Mouse (Mus musculus) MEL (cell line): Measurements from ENCODE around the gene Naa50. TPM values are rescaled to one million over a fixed set of nuclear protein-coding genes. Genes with fewer than 3 reads are reported as not detected.

ENCODE experiments used
- DNase-seq: peaks from one replicate; pipeline ENCODE4 v3.0.0; 2011; ENCODE audit warnings: low read depth, low spot score
- H3K27ac ChIP-seq: 2 replicates; pipeline ENCODE4 v1.5.1; 2012; ENCODE audit warnings: low read depth, mild to moderate bottlenecking, control low read depth, low read length, moderate library complexity; ENCODE audit not compliant: control insufficient read depth
- H3K27me3 ChIP-seq, 2 experiments: fragments of 150-350 bp in 1 of 2; sonication (generic) in 1 of 2; 2 replicates each; pipeline ENCODE4 v1.6.1; 2012; ENCODE audit warnings: low read length in 2 of 2, mild to moderate bottlenecking in 2 of 2, improper control_type of control experiment in 1 of 2, moderate library complexity in 1 of 2; ENCODE audit not compliant: insufficient read depth in 2 of 2, control insufficient read depth in 1 of 2
- H3K36me3 ChIP-seq, 2 experiments: 2 replicates each; pipeline ENCODE4 v1.6.1; 2012 to 2014; ENCODE audit warnings: low read length in 2 of 2, improper control_type of control experiment in 1 of 2, inconsistent platforms in 1 of 2, mild to moderate bottlenecking in 1 of 2; ENCODE audit not compliant: insufficient read depth in 2 of 2, control insufficient read depth in 1 of 2
- H3K4me1 ChIP-seq, 2 experiments: fragments of 150-350 bp in 1 of 2; sonication (generic) in 1 of 2; 2 replicates each; pipeline ENCODE4 v1.6.1; 2012; ENCODE audit warnings: low read length in 2 of 2, improper control_type of control experiment in 1 of 2, mild to moderate bottlenecking in 1 of 2; ENCODE audit not compliant: insufficient read depth in 2 of 2, control insufficient read depth in 1 of 2
- H3K4me3 ChIP-seq, 2 experiments: fragments of 150-350 bp in 1 of 2; sonication (generic) in 1 of 2; 2 replicates each; pipeline ENCODE4 v1.5.1; 2012; ENCODE audit warnings: low read depth in 2 of 2, low read length in 2 of 2, mild to moderate bottlenecking in 2 of 2, moderate library complexity in 2 of 2, control low read depth in 1 of 2, improper control_type of control experiment in 1 of 2; ENCODE audit not compliant: control insufficient read depth in 1 of 2, insufficient read depth in 1 of 2
- H3K79me2 ChIP-seq: 2 replicates; pipeline ENCODE4 v1.6.1; 2012; ENCODE audit warnings: mild to moderate bottlenecking, low read length, moderate library complexity; ENCODE audit not compliant: control insufficient read depth, poor library complexity, insufficient read depth
- H3K9ac ChIP-seq: 2 replicates; pipeline ENCODE4 v1.6.1; 2012; ENCODE audit warnings: low read depth, mild to moderate bottlenecking, control low read depth, low read length, moderate library complexity; ENCODE audit not compliant: control insufficient read depth, poor library complexity, severe bottlenecking
- H3K9me3 ChIP-seq: fragments of 150-350 bp; sonication (generic); replicated peaks from 2 replicates; pipeline ENCODE4 v1.6.1; 2012; ENCODE audit warnings: mild to moderate bottlenecking, low read length, improper control_type of control experiment, moderate library complexity; ENCODE audit not compliant: insufficient read depth
- BHLHE40 ChIP-seq: IDR thresholded peaks from 2 replicates; pipeline ENCODE4 v1.6.1; 2012; ENCODE audit warnings: low read depth, mild to moderate bottlenecking, inconsistent platforms, low read length, improper control_type of control experiment, borderline replicate concordance
- CHD1 ChIP-seq: IDR thresholded peaks from 2 replicates; pipeline ENCODE4 v1.6.1; 2012; ENCODE audit warnings: low read depth, mild to moderate bottlenecking, inconsistent platforms, low read length, improper control_type of control experiment
- CHD2 ChIP-seq: IDR thresholded peaks from 2 replicates; pipeline ENCODE4 v1.6.1; 2011; ENCODE audit warnings: low read length, improper control_type of control experiment
- CTCF ChIP-seq, 3 experiments: IDR thresholded peaks in 2 of 3; conservative IDR thresholded peaks in 1 of 3; 2 replicates each; pipeline ENCODE4 v1.5.1; 2011 to 2012; ENCODE audit warnings: low read length in 3 of 3, low read depth in 2 of 3, mild to moderate bottlenecking in 2 of 3, improper control_type of control experiment in 1 of 3, inconsistent platforms in 1 of 3, mixed read lengths in 1 of 3, moderate library complexity in 1 of 3; ENCODE audit not compliant: control insufficient read depth in 1 of 3, insufficient read depth in 1 of 3, poor library complexity in 1 of 3, severe bottlenecking in 1 of 3
- E2F4 ChIP-seq: IDR thresholded peaks from 2 replicates; pipeline ENCODE4 v1.6.1; 2011; ENCODE audit warnings: low read depth, low read length, improper control_type of control experiment, borderline replicate concordance
- ELF1 ChIP-seq: IDR thresholded peaks from 2 replicates; pipeline ENCODE4 v1.6.1; 2014; ENCODE audit warnings: low read depth, mild to moderate bottlenecking, inconsistent platforms, low read length, improper control_type of control experiment, moderate library complexity
- EP300 ChIP-seq, 2 experiments: IDR thresholded peaks; 2 replicates each; pipeline ENCODE4 v1.6.1; 2011; ENCODE audit warnings: improper control_type of control experiment in 2 of 2, low read length in 2 of 2, low read depth in 1 of 2, mild to moderate bottlenecking in 1 of 2
- ETS1 ChIP-seq: IDR thresholded peaks from 2 replicates; pipeline ENCODE4 v1.6.1; 2012; ENCODE audit warnings: low read depth, mild to moderate bottlenecking, inconsistent platforms, low read length, improper control_type of control experiment, moderate library complexity
- GABPA ChIP-seq: IDR thresholded peaks from 2 replicates; pipeline ENCODE4 v1.6.1; 2012; ENCODE audit warnings: low read depth, mild to moderate bottlenecking, inconsistent platforms, low read length, improper control_type of control experiment, moderate library complexity
- GATA1 ChIP-seq: IDR thresholded peaks from 2 replicates; pipeline ENCODE4 v1.6.1; 2011; ENCODE audit warnings: low read depth, low read length, improper control_type of control experiment
- HCFC1 ChIP-seq: IDR thresholded peaks from 2 replicates; pipeline ENCODE4 v1.6.1; 2012; ENCODE audit warnings: low read depth, mild to moderate bottlenecking, inconsistent platforms, low read length, improper control_type of control experiment, moderate library complexity
- JUND ChIP-seq: IDR thresholded peaks from 2 replicates; pipeline ENCODE4 v1.6.1; 2011; ENCODE audit warnings: low read depth, mild to moderate bottlenecking, improper control_type of control experiment, low read length
- KAT2A ChIP-seq: conservative IDR thresholded peaks from 2 replicates; pipeline ENCODE4 v1.6.1; 2012; ENCODE audit warnings: low read depth, low read length, improper control_type of control experiment, inconsistent platforms
- MAFK ChIP-seq: IDR thresholded peaks from 2 replicates; pipeline ENCODE4 v1.6.1; 2011; ENCODE audit warnings: low read depth, mild to moderate bottlenecking, low read length, improper control_type of control experiment, borderline replicate concordance
- MAX ChIP-seq: IDR thresholded peaks from 2 replicates; pipeline ENCODE4 v1.6.1; 2011; ENCODE audit warnings: low read length, improper control_type of control experiment
- MAZ ChIP-seq: IDR thresholded peaks from 2 replicates; pipeline ENCODE4 v1.6.1; 2012; ENCODE audit warnings: low read depth, mild to moderate bottlenecking, inconsistent platforms, low read length, improper control_type of control experiment
- MEF2A ChIP-seq: IDR thresholded peaks from 2 replicates; pipeline ENCODE4 v1.6.1; 2014; ENCODE audit warnings: low read depth, mild to moderate bottlenecking, inconsistent platforms, low read length, improper control_type of control experiment; ENCODE audit not compliant: poor library complexity, insufficient replicate concordance, severe bottlenecking; ENCODE audit errors: extremely low read depth
- MXI1 ChIP-seq: IDR thresholded peaks from 2 replicates; pipeline ENCODE4 v1.6.1; 2011; ENCODE audit warnings: mild to moderate bottlenecking, low read depth, low read length, improper control_type of control experiment
- MYB ChIP-seq: IDR thresholded peaks from 2 replicates; pipeline ENCODE4 v1.6.1; 2011; ENCODE audit warnings: mild to moderate bottlenecking, low read depth, low read length, improper control_type of control experiment
- MYC ChIP-seq: IDR thresholded peaks from 2 replicates; pipeline ENCODE4 v1.6.1; 2011; ENCODE audit warnings: low read depth, mild to moderate bottlenecking, low read length, improper control_type of control experiment, moderate library complexity
- NELFE ChIP-seq: IDR thresholded peaks from 2 replicates; pipeline ENCODE4 v1.6.1; 2011; ENCODE audit warnings: low read depth, low read length, improper control_type of control experiment
- NRF1 ChIP-seq: IDR thresholded peaks from 2 replicates; pipeline ENCODE4 v1.6.1; 2014; ENCODE audit warnings: low read depth, mild to moderate bottlenecking, inconsistent platforms, low read length, improper control_type of control experiment, moderate library complexity; ENCODE audit not compliant: poor library complexity, insufficient read depth, severe bottlenecking
- POLR2A ChIP-seq, 2 experiments: IDR thresholded peaks; 2 replicates each; pipeline ENCODE4 v1.6.1; 2011 to 2012; ENCODE audit warnings: low read length in 2 of 2, mild to moderate bottlenecking in 2 of 2, control low read depth in 1 of 2, improper control_type of control experiment in 1 of 2, low read depth in 1 of 2, moderate library complexity in 1 of 2; ENCODE audit not compliant: control insufficient read depth in 1 of 2, insufficient read depth in 1 of 2, poor library complexity in 1 of 2
- POLR2AphosphoS5 ChIP-seq: IDR thresholded peaks from 2 replicates; pipeline ENCODE4 v1.6.1; 2012; ENCODE audit warnings: low read depth, borderline replicate concordance, mild to moderate bottlenecking, inconsistent platforms, low read length, moderate library complexity, mixed read lengths
- RAD21 ChIP-seq: IDR thresholded peaks from 2 replicates; pipeline ENCODE4 v1.6.1; 2011; ENCODE audit warnings: mild to moderate bottlenecking, low read depth, low read length, improper control_type of control experiment
- SIN3A ChIP-seq: IDR thresholded peaks from 2 replicates; pipeline ENCODE4 v1.6.1; 2012; ENCODE audit warnings: low read length, improper control_type of control experiment, inconsistent platforms
- SMC3 ChIP-seq: IDR thresholded peaks from 2 replicates; pipeline ENCODE4 v1.6.1; 2011; ENCODE audit warnings: low read depth, low read length, improper control_type of control experiment
- TAL1 ChIP-seq: IDR thresholded peaks from 2 replicates; pipeline ENCODE4 v1.6.1; 2012; ENCODE audit warnings: mild to moderate bottlenecking, inconsistent platforms, low read length, moderate library complexity, mixed read lengths
- TBP ChIP-seq: IDR thresholded peaks from 2 replicates; pipeline ENCODE4 v1.8.0; 2011; ENCODE audit warnings: low read depth, low read length, improper control_type of control experiment
- TCF12 ChIP-seq: IDR thresholded peaks from 2 replicates; pipeline ENCODE4 v1.6.1; 2014; ENCODE audit warnings: low read depth, mild to moderate bottlenecking, inconsistent platforms, low read length, improper control_type of control experiment, moderate library complexity
- UBTF ChIP-seq: IDR thresholded peaks from 2 replicates; pipeline ENCODE4 v1.6.1; 2012; ENCODE audit warnings: low read depth, mild to moderate bottlenecking, inconsistent platforms, low read length, improper control_type of control experiment, moderate library complexity, borderline replicate concordance; ENCODE audit not compliant: insufficient read depth
- USF2 ChIP-seq, 2 experiments: IDR thresholded peaks; 2 replicates each; pipeline ENCODE4 v1.6.1; 2011 to 2012; ENCODE audit warnings: improper control_type of control experiment in 2 of 2, low read length in 2 of 2, borderline replicate concordance in 1 of 2, inconsistent platforms in 1 of 2, low read depth in 1 of 2, mild to moderate bottlenecking in 1 of 2; ENCODE audit not compliant: insufficient read depth in 1 of 2
- ZC3H11A ChIP-seq: IDR thresholded peaks from 2 replicates; pipeline ENCODE4 v1.6.1; 2012; ENCODE audit warnings: low read depth, mild to moderate bottlenecking, inconsistent platforms, low read length, improper control_type of control experiment
- ZKSCAN1 ChIP-seq: IDR thresholded peaks from 2 replicates; pipeline ENCODE4 v1.6.1; 2012; ENCODE audit warnings: low read depth, mild to moderate bottlenecking, inconsistent platforms, low read length, improper control_type of control experiment, moderate library complexity
- ZMIZ1 ChIP-seq: IDR thresholded peaks from 2 replicates; pipeline ENCODE4 v1.6.1; 2012; ENCODE audit warnings: low read depth, mild to moderate bottlenecking, inconsistent platforms, low read length, improper control_type of control experiment, moderate library complexity
- ZNF384 ChIP-seq: IDR thresholded peaks from 2 replicates; pipeline ENCODE4 v1.6.1; 2012; ENCODE audit warnings: low read depth, mild to moderate bottlenecking, inconsistent platforms, low read length, improper control_type of control experiment
- polyA plus RNA-seq, 2 experiments: library from polyadenylated mRNA; stranded (reverse) in 1 of 2; unstranded in 1 of 2; fragments of >175 nt in 1 of 2; fragments of >200 nt in 1 of 2; gene quantifications; 2 replicates each; pipeline versions ENCODE4 v1.2.1 to v1.2.4; 2012; ENCODE audit warnings: low replicate concordance in 2 of 2, low read depth in 1 of 2; ENCODE audit not compliant: insufficient read length in 2 of 2, insufficient read depth in 1 of 2, missing spikeins in 1 of 2
- total RNA-seq: library from RNA; depleted of rRNA; stranded (reverse); fragments of 300-350 nt; gene quantifications from 2 replicates; pipeline ENCODE4 v1.2.3, GENCODE M21; 2012; rRNA removed

Gene Naa50
- total RNA-seq, result 52.1 and 52.8 TPM in 2 replicates
- 100 to 1,000 TPM in 1 of 2 experiments, 10 to 100 TPM in 1; 90.4 to 204 TPM for polyA plus RNA-seq

- Histone ChIP-seq H3K27me3 (no peaks in the 10 kb centered on the region), H3K36me3 (peaks cover 4 to 34% of the 10 kb centered on the region in 2 experiments), H3K9ac (peak within 1 kb of the TSS; percentile 100), H3K4me3 (peak within 1 kb of the TSS; percentile 96 to 100), H3K4me1 (peaks cover 6 to 11% of the 10 kb centered on the region in 2 experiments), H3K79me2 (peaks cover 50% of the 10 kb centered on the region), H3K27ac (peak within 1 kb of the TSS; percentile 100), H3K9me3 (no peaks in the 10 kb centered on the region)
- peak; percentile 88 for DNase-seq
- TF ChIP-seq CHD2, result no peak
- TF ChIP-seq CHD1, result 0 out of 2 replicates have a peak, but pooled peaks have one; percentile 45
- TF ChIP-seq ZMIZ1, result 0 out of 2 replicates have a peak, but pooled peaks have one; percentile 31
- TF ChIP-seq ETS1, result no peak
- peak; percentile 95 for TF ChIP-seq NRF1
- no peak for TF ChIP-seq MEF2A
- no peak for TF ChIP-seq JUND
- no peak for TF ChIP-seq SMC3
- TF ChIP-seq SIN3A, result no peak
- TF ChIP-seq USF2 (IDR thresholded peaks at IDR 0.05; ENCODE audit: borderline replicate concordance in 1 of 2, insufficient read depth in 1 of 2, low read depth in 1 of 2, low read length in 2 of 2), result no peak
- TF ChIP-seq ELF1, result no peak
- TF ChIP-seq MAX, result no peak; the same call in 1 of the 2 replicates
- TF ChIP-seq RAD21, result no peak
- no peak for TF ChIP-seq GABPA
- peak; percentile 40; the same call in 1 of the 2 replicates for TF ChIP-seq TBP
- TF ChIP-seq UBTF, result no peak
- TF ChIP-seq E2F4, result no peak
- TF ChIP-seq CTCF (IDR thresholded peaks at IDR 0.05 in 2 of 3, conservative IDR thresholded peaks at IDR 0.05 in 1 of 3; ENCODE audit: control insufficient read depth in 1 of 3, insufficient read depth in 1 of 3, low read depth in 2 of 3, low read length in 3 of 3, poor library complexity in 1 of 3, severe bottlenecking in 1 of 3), result no peak
- TF ChIP-seq GATA1, result no peak
- no peak for TF ChIP-seq MYB
- TF ChIP-seq MAFK, result no peak
- no peak for TF ChIP-seq ZKSCAN1
- no peak for TF ChIP-seq ZC3H11A
- no peak for TF ChIP-seq TAL1
- no peak for TF ChIP-seq MAZ
- TF ChIP-seq KAT2A, result no peak; the same call in 1 of the 2 replicates
- TF ChIP-seq MXI1, result peak; percentile 94; the same call in 1 of the 2 replicates
- TF ChIP-seq HCFC1, result no peak
- TF ChIP-seq MYC, result no peak
- TF ChIP-seq EP300 (IDR thresholded peaks at IDR 0.05; ENCODE audit: low read depth in 1 of 2, low read length in 2 of 2), result no peak
- TF ChIP-seq POLR2AphosphoS5, result no peak
- TF ChIP-seq POLR2A (IDR thresholded peaks at IDR 0.05; ENCODE audit: control insufficient read depth in 1 of 2, insufficient read depth in 1 of 2, low read depth in 1 of 2, low read length in 2 of 2, poor library complexity in 1 of 2), result peak; percentile 81 to 88
- TF ChIP-seq ZNF384, result no peak
- TF ChIP-seq BHLHE40, result no peak
- 0 out of 2 replicates have a peak, but pooled peaks have one; percentile 31 for TF ChIP-seq TCF12
- TF ChIP-seq NELFE, result peak; percentile 88
Observed at GRCm38 (mm10) chr16:44139536-44140185, at the start of gene Naa50, which contains the start of gene Atp6v1a. Gene Naa50 (plus strand): TSS chr16:44139830. Gene Atp6v1a (minus strand): TSS chr16:44139705.
